Mouse (Mus musculus): ENCODE measurements around the gene Wdr45b. TPM values are rescaled to one million over a fixed set of nuclear protein-coding genes. Genes with fewer than 3 reads are reported as not detected.
"Not testable (repeated sequence)": the region's sequence is repeated elsewhere in the genome, so short reads cannot be mapped to it uniquely, and the experiment has no call there.

Wdr45b gene
- polyA plus RNA-seq, 1 experiment, result 74.8 TPM

DNA sequence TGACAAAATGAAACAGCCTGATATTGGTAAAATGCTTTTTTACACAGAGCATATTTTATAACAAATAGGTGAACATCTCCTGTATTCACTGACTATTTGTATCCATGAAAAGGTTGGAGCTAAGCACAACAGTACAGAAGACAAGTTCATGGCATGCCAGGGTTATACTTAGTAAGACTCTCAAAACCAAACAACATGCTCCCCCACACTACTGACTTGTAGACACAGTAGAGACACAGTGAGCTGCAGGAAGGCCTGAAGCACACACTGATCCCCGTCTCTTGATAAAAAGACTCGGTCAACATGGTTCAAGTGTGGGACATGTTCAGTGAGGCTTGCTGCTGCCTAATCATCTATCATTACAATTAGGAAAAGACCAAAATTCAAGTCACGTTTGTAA, 22.6 kb downstream of the Wdr45b start:
- DNase-seq (ENCODE audit: extremely low spot score in 1 of 2, low spot score in 1 of 2), result no peak

DNA sequence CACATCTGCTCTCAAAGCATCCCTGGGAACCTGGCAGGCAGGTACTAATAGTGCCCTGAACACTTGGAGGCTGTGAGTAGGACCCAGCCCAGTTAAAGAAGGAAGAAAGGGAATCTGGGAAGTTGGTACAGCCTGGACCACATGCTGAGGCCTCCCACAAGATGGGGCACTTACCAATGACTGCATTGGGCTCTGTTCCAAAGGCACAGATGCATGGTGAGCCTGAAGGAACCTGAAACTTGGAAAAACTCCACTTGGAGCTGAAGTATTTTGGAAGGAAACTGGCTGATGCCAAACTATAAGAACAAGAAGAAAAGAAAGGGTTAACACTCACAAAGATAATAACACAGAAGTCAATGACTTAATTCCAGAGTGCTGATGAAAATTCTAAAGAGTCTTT, 25.6 kb downstream of the Wdr45b start:
- peak in 1 of 2 experiments; percentile 42 for DNase-seq (ENCODE audit: extremely low spot score in 1 of 2, low spot score in 1 of 2)

- no peak for DNase-seq (ENCODE audit: extremely low spot score in 1 of 2, low spot score in 1 of 2)
Measured at GRCm38 (mm10) chr11:121328206-121328605, 26.0 kb downstream of the Wdr45b start.

- no peak for DNase-seq (ENCODE audit: extremely low spot score in 1 of 2, low spot score in 1 of 2)
Measured at GRCm38 (mm10) chr11:121326681-121327080, 27.6 kb downstream of the Wdr45b start.

GRCm38 (mm10) chr11:121326034-121326433, 28.2 kb downstream of the Wdr45b start:
- DNase-seq (ENCODE audit: extremely low spot score in 1 of 2, low spot score in 1 of 2), result no peak

DNA sequence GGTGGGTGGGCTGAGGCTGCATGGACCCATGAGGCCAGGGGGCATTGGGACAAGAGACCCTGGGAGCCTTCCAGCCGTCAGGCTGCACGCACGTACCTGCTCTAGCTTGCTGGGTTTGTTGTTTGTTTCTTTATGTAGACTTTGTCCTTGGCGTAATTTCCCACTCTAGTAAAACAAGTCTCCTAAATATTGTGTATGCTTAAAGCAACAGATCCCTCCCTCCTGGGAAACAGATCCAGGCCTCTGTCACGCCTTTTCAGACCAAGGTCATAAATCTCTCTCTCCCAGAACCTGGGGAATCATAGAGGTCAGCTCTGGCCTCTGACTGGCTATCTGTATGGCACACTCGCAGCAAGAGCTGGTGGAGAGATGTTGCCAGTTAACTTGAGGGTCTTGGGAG, 46.5 kb downstream of the Wdr45b start:
- DNase-seq (ENCODE audit: extremely low spot score in 1 of 2, low spot score in 1 of 2), result not testable (repeated sequence)

- DNase-seq (ENCODE audit: extremely low spot score in 1 of 2, low spot score in 1 of 2), result peak; percentile 44 to 74
Measured at GRCm38 (mm10) chr11:121306608-121307007, 47.6 kb downstream of the Wdr45b start.

DNA sequence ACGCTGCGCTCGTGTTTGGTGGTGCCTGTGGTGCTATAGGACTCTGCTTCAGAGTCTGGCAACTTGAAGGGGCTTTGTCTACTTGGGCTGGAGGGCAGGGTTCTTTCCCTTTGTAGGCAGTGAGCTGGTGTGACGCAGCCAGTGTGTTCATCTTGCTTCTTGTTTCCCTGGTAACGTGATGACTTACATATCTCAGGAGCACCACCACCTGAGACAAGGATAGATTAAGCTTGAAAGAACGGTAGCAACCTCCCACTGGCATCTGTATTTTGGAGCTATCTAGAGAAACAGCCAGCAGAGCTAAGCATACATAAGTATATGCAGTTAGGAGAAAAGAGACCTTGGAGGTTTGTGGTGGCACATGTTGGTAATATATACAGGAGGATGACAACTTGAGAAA, 48.9 kb downstream of the Wdr45b start:
- peak; percentile 75 to 78 for DNase-seq (ENCODE audit: extremely low spot score in 1 of 2, low spot score in 1 of 2)

DNA sequence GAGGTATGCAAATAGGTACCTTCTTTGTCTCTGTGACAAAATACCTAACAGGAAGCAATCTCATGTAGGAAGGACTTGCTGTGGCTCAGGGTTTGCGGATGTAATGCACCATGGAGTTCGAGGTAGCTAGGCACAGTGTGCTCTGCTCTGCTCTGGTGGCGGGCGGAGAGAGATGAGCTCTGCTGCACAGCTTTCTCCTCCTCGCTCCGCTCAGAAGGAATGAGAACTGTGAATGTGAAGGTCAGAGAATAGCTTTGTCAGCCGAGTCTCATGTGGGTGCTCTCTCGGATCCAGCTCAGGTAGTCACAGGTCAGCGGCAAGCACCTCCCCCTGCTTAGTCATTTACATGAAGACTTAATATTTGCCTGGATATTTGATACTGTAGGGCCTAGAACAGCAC, 54.0 kb downstream of the Wdr45b start:
- DNase-seq (ENCODE audit: extremely low spot score in 1 of 2, low spot score in 1 of 2), result no peak

DNA sequence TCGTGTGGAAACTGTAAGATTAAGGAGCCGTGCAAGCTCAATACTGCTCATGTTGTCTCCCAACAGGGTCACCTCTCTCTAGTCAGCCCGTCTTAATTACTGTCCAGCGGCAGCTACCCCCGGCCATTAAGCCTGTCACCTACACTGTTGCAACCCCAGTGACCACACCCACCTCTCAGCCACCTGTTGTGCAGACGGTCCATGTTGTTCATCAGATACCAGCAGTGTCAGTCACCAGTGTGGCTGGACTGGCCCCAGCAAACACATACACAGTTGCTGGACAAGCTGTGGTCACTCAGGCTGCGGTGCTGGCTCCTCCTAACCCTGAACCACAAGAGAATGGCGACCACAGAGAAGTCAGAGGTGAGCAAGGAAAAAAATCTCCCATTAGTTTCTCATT, 55.8 kb downstream of the Wdr45b start:
- DNase-seq (ENCODE audit: extremely low spot score in 1 of 2, low spot score in 1 of 2), result no peak

GRCm38 (mm10) chr11:121294771-121295170, 59.5 kb downstream of the Wdr45b start:
- DNase-seq (ENCODE audit: extremely low spot score in 1 of 2, low spot score in 1 of 2), result no peak

- DNase-seq (ENCODE audit: extremely low spot score in 1 of 2, low spot score in 1 of 2), result peak in 1 of 2 experiments; percentile 37
Measured at GRCm38 (mm10) chr11:121289859-121290258, 64.4 kb downstream of the Wdr45b start.

DNA sequence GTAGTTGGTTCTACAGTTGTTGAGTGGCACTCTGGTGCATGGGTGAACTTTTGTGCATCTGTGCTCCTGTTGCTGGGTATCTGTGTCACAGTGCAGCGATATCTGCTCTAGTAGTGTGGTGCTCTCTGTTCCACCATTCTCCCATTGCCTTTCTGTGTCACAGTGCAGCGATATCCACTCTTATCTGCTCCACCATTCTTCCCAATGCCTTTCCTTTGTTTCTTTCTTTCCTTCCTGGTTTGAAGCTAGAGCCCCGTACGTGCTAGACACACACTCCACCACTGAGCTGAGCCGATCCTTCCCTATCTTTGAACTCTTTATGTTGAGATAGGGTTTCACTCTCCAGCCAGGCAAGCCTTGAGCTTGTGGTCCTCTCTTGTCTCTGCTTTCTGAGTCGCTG, 71.3 kb downstream of the Wdr45b start:
- no peak for DNase-seq (ENCODE audit: extremely low spot score in 1 of 2, low spot score in 1 of 2)

GRCm38 (mm10) chr11:121278011-121278410, 76.2 kb downstream of the Wdr45b start:
- no peak for DNase-seq (ENCODE audit: extremely low spot score in 1 of 2, low spot score in 1 of 2)

GRCm38 (mm10) chr11:121277516-121277915, 76.7 kb downstream of the Wdr45b start:
- DNase-seq (ENCODE audit: extremely low spot score in 1 of 2, low spot score in 1 of 2), result no peak

Other genes with a start within 250 kb of the Wdr45b start
- gene Tex19.2, start 235.8 kb downstream of the Wdr45b start, polyA plus RNA-seq (2012; rRNA removed), result not detected in 2 replicates
- gene Tex19.1, start 208.3 kb downstream of the Wdr45b start, polyA plus RNA-seq (2012; rRNA removed), result 0.04 and 0.13 TPM in 2 replicates
- gene Uts2r, start 194.2 kb downstream of the Wdr45b start, polyA plus RNA-seq (2012; rRNA removed), result 0.10 and 0.11 TPM in 2 replicates
- 67.3 and 70.2 TPM in 2 replicates for gene Hexdc, start 150.0 kb downstream of the Wdr45b start, polyA plus RNA-seq (2012; rRNA removed)
- gene Ogfod3, start 149.7 kb downstream of the Wdr45b start, polyA plus RNA-seq (2012; rRNA removed), result 7.6 and 8.9 TPM in 2 replicates
- gene Cybc1, start 125.1 kb downstream of the Wdr45b start, polyA plus RNA-seq (2012; rRNA removed), result 23.8 and 26.3 TPM in 2 replicates
- 39.7 and 40.6 TPM in 2 replicates for gene Narf, start 117.2 kb downstream of the Wdr45b start, polyA plus RNA-seq (2012; rRNA removed)
- gene Foxk2, start 94.5 kb downstream of the Wdr45b start, polyA plus RNA-seq (2012; rRNA removed), result 48.3 and 51.0 TPM in 2 replicates
- gene Rab40b, start 33.8 kb upstream of the Wdr45b start, polyA plus RNA-seq (2012; rRNA removed), result 50.7 and 51.4 TPM in 2 replicates
- gene Fn3krp, start 67.0 kb upstream of the Wdr45b start, polyA plus RNA-seq (2012; rRNA removed), result 33.7 TPM in 2 replicates
- 42.5 and 44.7 TPM in 2 replicates for gene Fn3k, start 80.5 kb upstream of the Wdr45b start, polyA plus RNA-seq (2012; rRNA removed)
- 53.0 and 59.9 TPM in 2 replicates for gene Tbcd, start 97.5 kb upstream of the Wdr45b start, polyA plus RNA-seq (2012; rRNA removed)
- 0.08 and 0.15 TPM in 2 replicates for gene Zfp750, start 164.9 kb upstream of the Wdr45b start, polyA plus RNA-seq (2012; rRNA removed)

Measured in frontal cortex, adult 2 months (tissue).